Mouse (Mus musculus) kidney, postnatal 0 days (tissue): ENCODE data around the gene Mtor. TPM values are rescaled to one million over a fixed set of nuclear protein-coding genes. Genes with fewer than 3 reads are reported as not detected.

Source experiments
- ATAC-seq: fragments of 200-750 bp; cut with Nextera tagmentation; replicated peaks from 2 replicates; pipeline ENCODE4 v1.8.0; 2017; ENCODE audit warnings: low read depth, moderate number of reproducible peaks, moderate TSS enrichment, moderate library complexity; ENCODE audit not compliant: low FRiP score
- DNase-seq: peaks from one replicate; pipeline ENCODE4 v3.0.0-alpha.2; 2016; ENCODE audit warnings: low spot score
- H3K27ac ChIP-seq: fragments of 300-500 bp; sonication (generic); 2 replicates; pipeline ENCODE4 v1.5.1; 2014; ENCODE audit warnings: mild to moderate bottlenecking
- H3K27me3 ChIP-seq: fragments of 300-500 bp; sonication (generic); 2 replicates; pipeline ENCODE4 v1.6.1; 2014; ENCODE audit warnings: low read length, mixed read lengths; ENCODE audit not compliant: insufficient read depth
- H3K36me3 ChIP-seq: fragments of 300-500 bp; sonication (generic); 2 replicates; pipeline ENCODE4 v1.6.1; 2014; ENCODE audit warnings: low read length, mixed read lengths; ENCODE audit not compliant: insufficient read depth
- H3K4me1 ChIP-seq: fragments of 300-500 bp; sonication (generic); replicated peaks from 2 replicates; pipeline ENCODE4 v1.6.1; 2014; ENCODE audit warnings: antibody characterized with exemption, low read length, mixed read lengths; ENCODE audit not compliant: insufficient read depth
- H3K4me2 ChIP-seq: fragments of 300-500 bp; sonication (generic); 2 replicates; pipeline ENCODE4 v1.6.1; 2014; ENCODE audit warnings: mild to moderate bottlenecking, low read length, moderate library complexity, mixed read lengths
- H3K4me3 ChIP-seq: fragments of 300-500 bp; sonication (generic); replicated peaks from 2 replicates; pipeline ENCODE4 v1.5.1; 2014; ENCODE audit warnings: low read depth, low read length
- H3K9ac ChIP-seq: fragments of 300-500 bp; sonication (generic); 2 replicates; pipeline ENCODE4 v1.6.1; 2014; ENCODE audit warnings: low read depth, low read length
- H3K9me3 ChIP-seq: fragments of 300-500 bp; sonication (generic); replicated peaks from 2 replicates; pipeline ENCODE4 v1.6.1; 2016; ENCODE audit warnings: low read length, inconsistent platforms, mixed read lengths
- CTCF ChIP-seq: IDR thresholded peaks from 2 replicates; pipeline ENCODE4 v1.5.1; 2016; ENCODE audit warnings: antibody characterized with exemption, low read depth, mild to moderate bottlenecking, moderate library complexity
- WGBS: fragments of 180-500 bp; shearing (Covaris S2); extraction: QIAGEN DNeasy Blood & Tissue Kit; methylation state at CpG from one replicate; pipeline ENCODE4 v1.1.7; 2014; 5-methylcytosine and 5-hydroxymethylcytosine counted together
- polyA plus RNA-seq: library from polyadenylated mRNA; unstranded; fragments of >200 nt; fragmentation: Nextera tagmentation; extraction: Ambion mirVana; gene quantifications from 2 replicates; pipeline ENCODE4 v1.2.1, GENCODE M21; 2015

The Mtor gene
- polyA plus RNA-seq, 1 experiment from 2014 or later = 21.6 TPM

- ATAC-seq (peak; percentile 83; the same call in 1 of the 2 replicates), DNase-seq (peak; percentile 40)
- Histone ChIP-seq H3K9me3 (no peaks in the 10 kb centered on the region), H3K36me3 (peaks cover 65% of the 10 kb centered on the region), H3K9ac (no peak overlapping the region), H3K27me3 (no peaks in the 10 kb centered on the region), H3K4me2 (no peak overlapping the region), H3K27ac (peak overlapping the region; percentile 67; the same call in 1 of the 2 replicates), H3K4me3 (no peak overlapping the region), H3K4me1 (no peaks in the 10 kb centered on the region)
- TF ChIP-seq CTCF = no peak
- 47% methylated on average over 5 of the region's 5 CpGs for WGBS
These were observed 25.1 kb downstream of the Mtor start for GRCm38 (mm10) chr4:148473496-148473895.

- no peaks in the 10 kb centered on the region for H3K27me3 ChIP-seq
- no peak overlapping the region for H3K4me2 ChIP-seq
- no peak for TF ChIP-seq CTCF
- ATAC-seq (no peak), DNase-seq (no peak)
- 96% methylated on average over 2 of the region's 2 CpGs for WGBS
- H3K36me3 ChIP-seq = peaks cover 68% of the 10 kb centered on the region
- H3K27ac ChIP-seq = no peak overlapping the region
- no peaks in the 10 kb centered on the region for H3K9me3 ChIP-seq
- H3K4me1 ChIP-seq = no peaks in the 10 kb centered on the region
- no peak overlapping the region for H3K9ac ChIP-seq
- H3K4me3 ChIP-seq = no peak overlapping the region
These were observed 31.8 kb downstream of the Mtor start for GRCm38 (mm10) chr4:148480245-148480644.

GRCm38 (mm10) chr4:148481557-148482168 is 33.3 kb downstream of the Mtor start:
- no peaks in the 10 kb centered on the region for H3K27me3 ChIP-seq
- peaks cover 70% of the 10 kb centered on the region for H3K36me3 ChIP-seq
- no peak overlapping the region for H3K9ac ChIP-seq
- TF ChIP-seq CTCF = no peak
- H3K4me2 ChIP-seq = no peak overlapping the region
- no peak for DNase-seq
- H3K4me3 ChIP-seq = no peak overlapping the region
- 49% methylated on average over 2 of the region's 2 CpGs for WGBS
- no peaks in the 10 kb centered on the region for H3K4me1 ChIP-seq
- H3K9me3 ChIP-seq = no peaks in the 10 kb centered on the region
- no peak for ATAC-seq
- no peak overlapping the region for H3K27ac ChIP-seq

- no peak overlapping the region for H3K4me2 ChIP-seq
- H3K9me3 ChIP-seq = no peaks in the 10 kb centered on the region
- TF ChIP-seq CTCF = no peak
- H3K9ac ChIP-seq = no peak overlapping the region
- ATAC-seq = no peak
- peaks cover 81% of the 10 kb centered on the region for H3K36me3 ChIP-seq
- WGBS = 96% methylated on average over 12 of the region's 12 CpGs
- H3K4me1 ChIP-seq = no peaks in the 10 kb centered on the region
- no peaks in the 10 kb centered on the region for H3K27me3 ChIP-seq
- H3K4me3 ChIP-seq = no peak overlapping the region
- H3K27ac ChIP-seq = no peak overlapping the region
- no peak for DNase-seq
These were observed 36.1 kb downstream of the Mtor start for GRCm38 (mm10) chr4:148484511-148484910.

GRCm38 (mm10) chr4:148487841-148488240 is 39.4 kb downstream of the Mtor start:
- Histone ChIP-seq H3K9me3 (no peaks in the 10 kb centered on the region), H3K36me3 (peaks cover 73% of the 10 kb centered on the region), H3K4me2 (no peak overlapping the region), H3K4me1 (no peaks in the 10 kb centered on the region), H3K27me3 (no peaks in the 10 kb centered on the region), H3K9ac (no peak overlapping the region), H3K4me3 (no peak overlapping the region), H3K27ac (no peak overlapping the region)
- WGBS = 70% methylated on average over 2 of the region's 2 CpGs
- DNase-seq = no peak
- TF ChIP-seq CTCF = no peak
- ATAC-seq = no peak

- DNase-seq (peak; percentile 48), ATAC-seq (0 out of 2 replicates have a peak, but pooled peaks have one; percentile 23)
- Histone ChIP-seq H3K4me2 (no peak overlapping the region), H3K36me3 (peaks cover 57% of the 10 kb centered on the region), H3K4me1 (no peaks in the 10 kb centered on the region), H3K9me3 (no peaks in the 10 kb centered on the region), H3K4me3 (no peak overlapping the region), H3K27me3 (no peaks in the 10 kb centered on the region), H3K27ac (no peak overlapping the region), H3K9ac (no peak overlapping the region)
- no peak for TF ChIP-seq CTCF
- WGBS = 52% methylated on average over 6 of the region's 6 CpGs
These were observed 42.1 kb downstream of the Mtor start for GRCm38 (mm10) chr4:148490502-148490901.

GRCm38 (mm10) chr4:148491448-148491847 is 43.0 kb downstream of the Mtor start:
- Histone ChIP-seq H3K9me3 (no peaks in the 10 kb centered on the region), H3K9ac (no peak overlapping the region), H3K4me1 (no peaks in the 10 kb centered on the region), H3K36me3 (peaks cover 57% of the 10 kb centered on the region), H3K4me3 (no peak overlapping the region), H3K4me2 (no peak overlapping the region), H3K27ac (no peak overlapping the region), H3K27me3 (no peaks in the 10 kb centered on the region)
- WGBS = 91% methylated on average over 7 of the region's 7 CpGs
- ATAC-seq = no peak
- no peak for DNase-seq
- no peak for TF ChIP-seq CTCF
